Mouse (Mus musculus) spleen, adult 18-20 months (tissue): Measurements from ENCODE around the gene Gm49337.

Experiments used
- DNase-seq, 2 experiments: peaks; one replicate each; pipeline ENCODE4 v3.0.0; 2022; ENCODE audit warnings: mixed read lengths in 2 of 2

Gm49337 gene

DNA sequence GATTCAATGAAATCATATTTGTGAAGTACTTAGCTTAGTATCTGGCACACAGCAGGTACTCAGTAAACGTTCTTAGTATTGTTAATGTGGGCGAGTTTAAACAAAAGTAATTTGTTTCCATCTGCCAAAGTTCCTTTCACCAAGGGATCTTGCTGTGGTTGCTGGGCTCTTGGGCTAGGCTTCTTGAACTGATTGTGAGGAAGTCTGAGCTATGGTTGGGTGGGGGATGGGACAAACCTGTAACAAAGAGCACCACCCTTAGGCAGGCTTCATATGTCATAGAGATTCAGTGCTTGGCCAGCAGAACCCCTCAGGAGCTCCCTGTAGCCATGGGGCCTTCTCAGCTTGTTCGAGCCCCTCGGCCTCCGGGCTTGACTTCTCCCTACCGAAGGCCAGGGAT is at the start of gene Gm49337, which contains the start of gene 1700042G07Rik:
Gene Gm49337 (plus strand): TSS at position 313 of the 400 bp plus-strand sequence.
Gene 1700042G07Rik (plus strand): TSS at position 301 of the 400 bp plus-strand sequence.
- no peak for DNase-seq

DNA sequence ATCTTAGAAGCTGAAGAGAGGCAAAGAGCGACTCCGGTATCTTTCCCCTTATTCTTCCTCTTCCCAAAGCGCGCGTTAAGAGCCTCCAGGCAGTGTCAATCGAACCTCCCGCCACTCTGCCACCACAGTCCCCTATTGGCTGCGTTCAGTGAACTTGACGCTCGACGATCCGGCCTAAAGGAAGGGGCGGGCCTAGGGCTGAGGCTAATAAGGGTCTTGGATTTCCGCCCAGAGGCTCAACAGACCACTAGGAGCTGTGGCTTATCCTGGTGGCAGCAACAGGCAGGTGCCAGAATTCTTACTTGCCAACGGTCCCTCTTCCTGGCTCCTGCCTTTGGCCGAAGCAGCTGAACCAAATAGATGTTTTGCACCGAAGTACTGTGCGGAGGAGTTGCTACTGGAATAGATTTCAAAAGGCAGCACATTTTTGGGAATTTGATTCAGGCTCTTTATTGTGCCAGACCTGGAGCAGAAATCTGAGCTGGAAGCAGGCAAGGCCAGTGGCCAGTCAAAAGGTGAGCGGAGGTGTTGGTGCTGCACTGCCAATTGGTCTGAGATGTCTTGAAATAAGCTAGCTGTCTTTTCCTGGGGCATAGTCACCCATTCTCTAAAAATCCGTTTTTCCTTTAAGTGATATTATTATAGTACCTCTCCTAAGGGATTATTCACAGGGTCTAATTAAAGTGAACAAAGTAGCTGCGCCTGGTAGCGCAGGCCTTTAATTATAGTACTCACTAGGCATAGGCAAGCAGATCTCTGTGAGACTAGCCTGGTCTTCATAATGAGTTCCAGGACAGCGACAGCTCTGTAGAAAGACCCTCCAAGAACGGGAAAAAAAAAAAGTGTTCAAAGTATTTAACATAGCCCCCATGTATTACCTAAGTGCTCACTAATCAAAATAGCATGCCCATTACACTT is 49.3 kb upstream of the Gm49337 start, which contains the start of the genes Rad54l and Pomgnt1:
Gene Rad54l (minus strand): TSS at position 89 of the 918 bp plus-strand sequence.
Gene Pomgnt1 (plus strand): TSS at position 239 of the 918 bp plus-strand sequence.
- DNase-seq = peak; percentile 56 to 66

DNA sequence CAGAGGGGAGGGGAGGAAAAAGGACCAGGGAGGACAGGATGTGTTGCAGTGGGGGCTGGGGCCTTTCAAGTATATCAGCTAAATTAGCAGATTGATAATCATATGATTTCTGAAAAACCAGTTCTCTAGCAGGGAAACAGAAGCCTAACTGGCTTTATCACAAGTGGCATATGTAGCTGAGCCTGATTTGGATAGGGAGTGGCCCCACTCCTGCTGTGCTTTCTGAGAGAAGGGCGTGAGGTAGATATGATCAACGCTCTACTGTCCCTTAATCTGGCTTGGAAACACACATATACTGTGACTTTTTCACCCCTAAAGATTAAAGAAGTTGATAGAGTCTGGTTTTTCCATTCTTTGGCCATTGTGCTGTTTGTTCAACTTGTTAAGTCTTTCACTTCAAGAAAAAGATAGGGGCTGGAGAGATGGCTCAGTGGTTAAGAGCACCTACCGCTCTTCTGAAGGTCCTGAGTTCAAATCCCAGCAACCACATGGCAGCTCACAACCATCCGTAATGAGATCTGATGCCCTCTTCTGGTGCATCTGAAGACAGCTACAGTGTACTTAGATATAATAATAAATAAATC is 47.3 kb upstream of the Gm49337 start:
- DNase-seq = no peak

DNA sequence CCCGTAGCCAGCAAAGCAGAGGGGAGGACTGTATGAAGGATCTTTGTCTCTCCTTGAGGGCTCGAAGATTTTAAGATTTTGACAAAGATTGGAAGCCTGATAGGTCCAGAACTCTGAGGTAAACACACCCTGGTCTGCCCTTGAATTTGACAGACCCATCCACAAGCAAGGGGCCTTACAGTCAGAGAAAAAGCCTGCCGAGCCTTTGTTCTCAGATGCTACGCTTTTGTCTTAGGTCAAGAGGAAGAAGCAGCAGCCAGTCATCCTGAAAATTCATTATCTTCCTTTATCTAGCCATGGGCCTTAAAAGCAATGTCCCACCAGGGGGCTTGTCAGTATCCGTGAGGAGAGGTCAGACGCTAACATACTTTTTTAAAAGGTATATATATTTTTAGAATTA is 45.2 kb upstream of the Gm49337 start:
- no peak for DNase-seq

DNA sequence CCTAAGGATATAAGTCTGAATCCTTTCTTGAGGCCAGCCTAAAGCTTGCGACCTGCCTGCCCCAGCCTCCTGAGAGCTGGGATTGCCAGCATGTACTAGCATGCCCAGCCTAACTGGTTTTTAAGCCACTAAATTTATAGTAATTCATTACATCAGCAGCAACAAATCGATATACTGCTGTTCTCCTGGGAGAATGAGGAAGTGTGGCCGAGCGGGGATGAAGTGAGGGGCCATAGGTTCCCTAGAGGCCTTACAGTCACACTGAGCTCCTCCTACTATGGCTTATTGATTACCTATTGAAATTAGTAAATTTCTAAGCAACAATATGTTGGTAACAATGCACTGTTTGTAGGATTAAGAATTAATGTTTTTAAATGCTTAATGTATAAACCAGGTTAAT is 40.1 kb upstream of the Gm49337 start:
- no peak for DNase-seq

DNA sequence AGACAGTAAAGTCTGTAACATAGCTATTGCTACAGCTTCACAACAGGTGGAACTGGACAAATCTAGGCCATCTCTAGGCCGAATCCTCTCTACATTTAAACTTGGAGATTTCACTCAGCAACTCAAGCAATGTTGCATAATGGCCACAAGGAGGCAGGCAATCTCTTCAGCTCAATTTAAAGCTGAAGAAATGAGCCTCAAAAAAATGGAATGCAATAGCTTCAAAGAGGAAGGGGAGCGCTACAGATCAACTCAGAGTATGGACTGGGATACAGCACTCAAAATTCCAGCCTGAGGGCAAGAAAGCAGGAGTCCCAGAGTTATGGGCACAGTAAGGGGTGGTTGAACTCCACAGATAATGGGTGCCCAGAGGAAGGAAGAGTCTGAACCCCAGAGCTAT is 38.2 kb upstream of the Gm49337 start:
- no peak for DNase-seq

DNA sequence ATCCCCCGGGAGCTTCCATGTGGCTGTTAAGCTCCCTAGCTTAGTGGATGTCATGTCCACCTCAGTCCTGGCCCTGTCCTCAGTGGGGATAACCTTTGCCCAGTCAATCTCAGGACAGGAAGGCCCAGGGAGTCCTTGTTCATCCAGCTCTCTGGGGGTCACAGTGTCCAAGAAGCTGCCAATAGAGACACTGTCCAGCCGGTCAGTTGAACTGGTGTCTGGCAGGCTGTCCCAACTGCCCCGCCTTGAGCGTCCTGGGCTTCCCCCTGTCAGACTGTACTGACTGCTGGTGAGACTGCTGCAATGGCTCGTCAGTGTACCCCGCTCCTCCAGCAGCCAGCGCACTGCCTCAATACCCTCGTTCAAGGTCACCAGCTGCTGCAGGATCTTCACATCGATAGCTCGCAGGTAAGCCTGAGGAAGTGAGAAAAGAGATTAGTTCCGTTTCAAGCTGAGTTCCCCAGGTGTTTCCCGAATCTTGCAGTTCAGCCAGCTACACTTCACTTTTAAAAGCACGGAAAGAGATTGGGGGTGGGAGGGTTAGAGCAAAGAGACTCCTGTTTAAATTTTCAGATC is 35.7 kb upstream of the Gm49337 start:
- DNase-seq = peak; percentile 28 to 37

DNA sequence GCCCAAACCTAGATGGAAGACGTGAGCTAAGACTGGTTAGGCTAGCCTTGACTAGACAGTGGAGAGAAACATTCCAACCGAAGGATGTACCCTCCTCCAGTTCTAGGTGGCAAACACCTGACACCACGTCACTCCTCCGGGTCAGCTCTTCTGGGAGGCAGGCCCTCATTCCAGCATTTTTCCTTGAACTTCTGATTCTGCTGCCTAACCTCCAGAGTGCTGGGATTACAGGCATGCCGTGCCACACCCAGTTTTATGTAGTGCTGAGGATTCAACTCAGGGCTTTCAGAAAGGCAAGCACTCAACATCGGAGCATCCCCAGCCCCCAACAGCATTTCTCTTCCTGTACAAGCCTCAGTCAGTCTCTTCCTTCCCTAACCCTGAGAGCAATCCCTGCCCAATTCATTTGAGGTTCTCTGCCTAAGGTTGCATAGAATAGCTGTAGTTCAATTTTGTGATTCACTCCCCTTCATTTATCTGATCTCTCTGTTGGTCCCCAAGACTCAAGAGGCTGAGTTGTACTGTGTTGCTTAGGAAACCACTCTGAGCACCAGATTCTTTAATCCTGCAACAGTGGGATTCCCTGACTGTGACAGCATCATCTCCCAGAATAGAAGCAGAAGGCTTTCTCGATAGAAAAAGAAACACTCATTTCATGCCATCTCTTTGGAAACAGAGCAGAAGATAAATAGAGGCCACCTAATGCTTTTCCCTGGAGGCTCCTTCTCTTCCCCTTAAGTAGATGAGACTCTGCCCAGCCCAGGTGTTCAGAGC is 32.2 kb upstream of the Gm49337 start:
- DNase-seq = no peak

DNA sequence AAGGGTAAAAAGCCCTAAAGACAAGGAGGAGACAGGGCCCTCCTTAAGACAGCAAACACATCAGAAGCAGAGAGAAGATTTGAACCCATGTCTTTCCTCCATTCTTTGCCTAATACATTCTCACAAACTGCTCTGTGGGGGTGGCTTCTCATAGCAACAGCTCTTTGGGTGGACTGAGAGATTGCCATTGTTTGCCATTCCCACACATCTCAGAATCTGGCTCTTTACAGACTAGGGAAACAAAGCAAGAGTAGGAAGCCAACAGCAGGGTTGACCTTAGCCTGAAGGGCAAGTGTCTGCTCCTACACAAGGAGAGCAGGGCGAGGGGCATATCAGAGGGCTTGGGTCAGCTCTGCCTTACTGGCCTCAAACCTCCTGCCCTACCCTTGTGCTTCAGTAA is 31.4 kb upstream of the Gm49337 start:
- DNase-seq = no peak

DNA sequence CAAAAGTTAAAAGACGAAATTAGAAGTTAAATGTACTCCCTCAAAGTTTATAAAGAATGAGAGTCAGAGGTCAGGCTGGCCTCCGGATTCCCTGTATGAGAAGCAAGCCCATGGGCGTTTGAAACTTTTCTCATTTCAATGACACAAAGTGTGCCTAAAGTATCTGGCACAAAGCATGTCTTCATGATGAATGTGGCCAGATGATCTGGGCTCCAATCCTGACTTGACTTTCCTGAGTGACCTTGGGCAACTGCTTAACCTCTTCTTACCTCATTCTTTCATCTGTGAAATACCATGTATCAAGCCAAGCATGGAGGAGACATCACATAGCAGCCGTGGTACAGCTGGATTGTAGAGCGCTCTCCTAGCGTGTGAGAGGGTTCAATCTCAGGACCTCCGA is 30.9 kb upstream of the Gm49337 start:
- DNase-seq = no peak

DNA sequence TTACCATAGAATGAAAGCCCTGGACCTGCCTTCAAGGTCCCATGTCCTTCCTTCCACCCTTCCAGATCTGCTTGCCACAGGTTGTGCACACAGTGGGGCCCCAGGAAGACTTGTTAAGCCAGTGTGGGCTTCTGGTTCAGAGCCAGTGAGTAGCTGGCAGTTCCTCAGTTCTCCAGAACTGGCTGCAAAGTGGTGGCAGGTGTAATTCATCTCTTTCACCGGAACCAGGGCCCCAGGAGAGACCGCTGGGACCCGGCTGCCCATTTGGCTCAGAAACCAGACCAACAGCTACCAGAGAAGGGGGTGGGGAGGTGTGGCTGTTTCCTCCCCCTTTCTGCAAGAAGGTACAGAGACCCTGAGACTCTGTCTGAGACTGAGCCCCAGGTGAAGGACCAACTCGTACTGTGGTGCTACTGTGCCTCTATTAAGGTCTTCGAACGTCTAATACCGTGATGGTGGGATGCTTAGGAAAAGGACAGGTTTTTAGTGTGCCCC is 29.8 kb upstream of the Gm49337 start:
- DNase-seq = peak in 1 of 2 experiments; percentile 14

DNA sequence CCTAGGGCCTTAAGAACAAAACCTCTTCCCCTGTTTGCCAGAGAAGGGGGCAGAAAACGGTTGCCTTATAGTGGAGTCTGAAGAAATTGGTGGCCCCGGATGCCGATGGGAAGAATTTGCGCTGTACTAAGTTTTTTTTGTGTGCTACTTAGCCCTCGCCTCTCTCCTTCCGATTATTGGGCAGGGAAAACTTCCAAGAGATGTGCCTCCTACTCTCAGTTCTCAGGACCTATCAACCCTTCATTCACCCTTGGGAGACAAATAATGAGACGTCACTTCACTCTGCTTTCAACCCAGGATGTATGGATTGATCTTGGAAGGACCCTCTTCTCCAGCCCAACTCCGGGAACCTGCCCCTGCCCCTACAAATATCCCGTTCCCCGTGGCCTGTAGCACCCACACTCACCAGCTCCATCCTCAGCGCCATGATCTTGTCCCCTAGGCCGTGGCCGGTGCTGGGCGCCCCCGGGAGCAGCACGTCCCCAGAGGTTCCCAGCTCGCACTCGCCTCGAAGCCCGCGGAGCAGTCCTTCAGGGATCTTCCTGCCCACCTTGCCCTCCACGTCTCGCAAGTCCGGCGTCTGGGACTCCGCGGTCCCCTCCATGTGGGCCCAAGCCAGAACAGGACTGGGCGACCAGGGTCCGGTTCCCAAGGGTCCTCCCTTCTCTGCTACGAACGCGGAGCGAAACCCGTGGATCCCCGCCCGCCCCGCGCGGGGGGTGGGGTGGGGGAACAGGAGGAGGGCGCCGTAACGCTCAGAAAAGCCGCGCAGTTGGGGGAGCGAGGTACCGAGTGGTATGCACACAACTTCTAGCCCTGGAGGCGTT is 29.1 kb upstream of the Gm49337 start:
- DNase-seq = peak; percentile 18 to 69

DNA sequence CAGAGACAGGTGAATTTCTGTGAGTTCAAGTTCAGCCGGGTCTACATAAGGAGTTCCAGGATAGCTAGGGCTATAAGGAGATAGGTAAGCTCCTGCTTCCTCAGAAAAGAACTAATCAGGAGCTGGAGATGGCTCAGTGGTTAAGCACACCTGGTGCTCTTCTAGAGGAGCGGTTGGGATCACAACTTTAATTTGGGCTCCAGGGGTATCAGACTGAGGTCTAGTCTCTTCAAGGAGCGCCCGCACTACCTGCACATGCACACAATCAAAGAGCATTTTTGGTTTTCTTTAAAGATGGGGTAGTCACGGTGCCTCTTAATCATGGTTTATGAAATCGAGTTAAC is 23.4 kb upstream of the Gm49337 start:
- DNase-seq = no peak

DNA sequence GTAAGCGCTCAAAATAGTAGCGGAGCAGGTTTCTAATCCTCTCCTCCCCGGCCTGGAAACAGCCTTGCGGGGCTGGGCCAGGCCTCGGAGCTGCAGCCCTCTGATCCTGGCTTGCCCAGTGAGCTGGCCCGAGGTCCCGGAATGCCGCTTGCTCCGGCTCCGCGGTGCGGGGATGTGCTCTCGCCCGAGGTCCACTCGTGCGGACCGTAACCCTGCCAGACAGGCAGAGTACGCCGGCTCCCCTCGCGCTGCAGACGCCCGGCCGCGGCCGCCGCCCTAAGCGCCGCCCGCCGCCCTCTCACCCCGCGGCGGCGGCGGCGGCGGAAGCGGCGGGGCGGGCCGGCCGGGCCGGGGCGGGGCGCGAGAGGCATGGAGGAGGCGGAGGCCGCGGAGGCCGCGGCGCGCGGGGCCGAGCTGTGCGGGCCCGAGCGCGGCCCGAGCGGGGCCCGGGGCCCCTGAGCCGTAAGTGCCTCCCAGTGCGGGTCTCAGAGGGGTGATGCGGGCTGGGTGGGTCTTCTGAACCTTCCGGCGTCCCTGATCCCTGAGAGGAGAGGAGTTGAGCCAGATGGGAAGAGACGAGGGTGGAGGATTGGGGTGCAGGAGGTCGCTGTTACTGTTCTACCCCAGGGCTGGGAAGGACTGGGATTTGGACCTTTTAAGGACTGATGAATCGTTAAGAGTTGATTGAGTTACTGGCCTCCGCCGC is 22.9 kb upstream of the Gm49337 start:
- DNase-seq = peak; percentile 51 to 75

DNA sequence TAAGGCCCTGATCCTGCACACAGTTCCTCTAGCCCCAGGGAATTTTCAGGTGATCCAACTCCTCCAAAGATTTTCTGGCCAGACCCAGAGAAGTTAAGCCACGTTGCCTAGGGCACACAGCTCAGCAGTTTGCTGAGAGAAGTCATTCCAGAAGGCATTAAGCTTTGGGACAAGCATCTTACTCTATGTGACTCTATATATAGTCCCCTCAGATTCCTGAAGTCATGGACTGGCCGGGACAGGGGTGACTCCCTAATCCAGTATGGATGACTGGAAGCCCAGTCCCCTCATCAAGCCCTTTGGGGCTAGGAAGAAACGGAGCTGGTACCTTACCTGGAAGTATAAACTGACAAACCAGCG is 22.3 kb upstream of the Gm49337 start:
- no peak for DNase-seq

DNA sequence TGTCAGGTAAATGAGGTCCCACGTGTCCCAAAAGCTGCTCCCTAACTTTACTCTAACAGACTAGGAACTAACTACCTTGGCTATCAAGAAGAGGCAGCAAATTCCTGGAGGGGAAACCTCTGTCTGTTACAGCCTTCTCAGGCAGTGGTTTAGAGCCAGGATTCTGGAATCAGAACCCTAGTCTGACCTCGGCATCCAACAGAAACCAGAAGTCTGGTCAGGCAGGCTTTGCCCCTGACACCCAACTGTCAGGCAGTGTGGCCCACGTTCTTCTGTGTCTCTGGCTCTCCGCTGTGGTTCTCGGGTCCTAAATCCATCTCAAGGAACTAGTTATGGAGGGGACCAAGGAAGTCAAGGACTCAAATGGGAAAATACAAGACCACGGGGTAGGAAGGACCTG is 21.9 kb upstream of the Gm49337 start, which contains the start of gene Lurap1:
Gene Lurap1 (minus strand): TSS at position 101 of the 400 bp plus-strand sequence.
- DNase-seq = no peak

DNA sequence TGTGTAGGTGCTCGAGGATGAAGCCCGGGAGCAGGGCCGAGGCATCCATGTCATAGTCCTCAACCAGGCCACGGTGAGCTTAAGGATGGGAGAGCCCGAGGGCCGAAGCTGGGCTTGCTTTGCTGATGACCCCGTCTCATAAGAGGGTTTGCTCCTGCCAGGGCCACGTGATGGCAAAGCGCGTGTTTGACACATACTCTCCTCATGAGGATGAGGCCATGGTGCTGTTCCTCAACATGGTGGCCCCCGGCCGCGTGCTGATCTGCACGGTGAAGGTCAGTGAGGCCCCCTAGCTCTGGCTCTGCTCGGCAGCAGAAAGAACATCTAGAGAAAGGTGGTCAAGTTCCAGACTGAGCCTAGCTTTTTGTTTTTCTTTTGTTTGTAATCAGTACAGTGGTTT is 20.5 kb upstream of the Gm49337 start:
- no peak for DNase-seq

DNA sequence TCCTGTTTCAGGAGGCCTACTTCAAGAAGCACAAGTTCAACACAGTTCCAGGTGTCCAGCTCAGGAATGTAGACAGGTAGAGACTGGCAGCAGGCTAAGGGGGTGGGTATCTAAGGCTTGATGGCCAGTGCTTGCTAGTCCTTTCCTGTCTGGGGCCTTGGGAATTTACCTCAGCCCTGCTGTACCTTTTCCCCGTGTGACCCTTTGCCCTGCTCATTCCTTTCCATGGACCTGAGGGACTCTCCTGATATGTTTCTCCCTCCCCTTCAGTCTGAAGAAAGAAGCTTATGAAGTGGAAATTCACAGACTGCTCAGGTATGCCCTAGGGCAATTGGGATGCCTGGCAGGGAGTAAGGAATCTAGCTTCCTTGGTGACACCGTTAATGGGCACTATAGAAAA is 15.3 kb upstream of the Gm49337 start:
- DNase-seq = no peak

DNA sequence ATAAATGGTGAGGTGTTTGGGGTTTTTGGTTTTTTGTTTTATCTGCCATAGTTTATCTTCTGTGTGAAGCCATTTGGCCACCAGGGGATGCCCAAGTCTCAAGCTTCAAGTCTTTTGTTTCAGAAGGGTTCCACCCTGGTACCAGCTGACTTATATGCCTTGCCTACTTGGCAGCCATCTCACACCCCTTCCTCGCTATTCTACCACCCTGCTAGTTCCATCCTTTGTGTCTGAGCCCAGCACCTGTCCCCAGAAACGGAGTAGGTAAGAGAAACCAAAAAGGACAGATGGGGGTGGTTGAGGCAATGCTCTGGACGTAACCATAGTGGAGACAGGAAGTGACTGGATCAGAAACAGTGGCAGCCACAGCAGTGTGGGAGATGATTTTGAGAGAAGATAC is 13.3 kb upstream of the Gm49337 start:
- no peak for DNase-seq

DNA sequence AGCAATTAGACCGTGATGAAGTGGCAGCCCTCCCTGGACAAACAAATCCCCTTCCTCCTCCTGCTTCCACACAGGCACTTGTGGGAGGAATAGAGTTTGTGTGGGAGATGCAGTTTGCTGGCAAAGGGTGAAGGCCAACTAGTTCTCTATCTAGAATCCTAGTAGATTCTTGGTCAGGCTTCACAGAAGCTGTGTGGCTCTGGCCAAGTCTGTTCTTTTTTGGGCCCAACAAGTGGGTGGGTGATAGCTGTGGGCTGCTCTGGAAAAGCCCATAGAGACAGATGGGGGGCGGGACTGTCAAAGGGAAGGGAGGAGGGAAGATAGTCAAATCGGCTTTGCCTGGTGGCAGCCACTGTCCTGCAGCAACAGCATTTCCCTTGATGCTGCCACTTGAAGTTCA is 12.4 kb upstream of the Gm49337 start:
- no peak for DNase-seq

DNA sequence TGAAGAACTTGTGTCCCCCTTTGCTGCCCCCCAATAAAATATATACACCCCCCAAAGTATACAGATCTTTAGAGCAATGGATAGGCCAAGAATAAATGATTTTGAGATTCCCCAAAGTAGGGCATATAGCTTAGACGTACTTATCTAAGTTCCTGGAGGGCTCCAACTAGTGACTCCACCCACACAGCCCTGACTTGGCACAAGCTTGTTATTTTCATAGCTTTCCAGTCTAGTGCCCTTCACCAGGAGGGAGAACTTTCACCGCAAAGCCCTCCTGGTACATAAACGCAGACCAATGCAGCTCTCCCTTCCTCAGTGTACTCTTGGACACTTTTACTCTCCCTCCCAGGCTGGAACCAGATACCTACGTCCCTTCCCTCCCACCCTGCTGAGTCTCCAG is 11.0 kb upstream of the Gm49337 start:
- no peak for DNase-seq
